Mouse (Mus musculus) subcutaneous adipose tissue, adult 2 months (tissue): ENCODE measurements around the gene Apol7c. TPM values are rescaled to one million over a fixed set of nuclear protein-coding genes. Genes with fewer than 3 reads are reported as not detected.

Experiments used
- polyA plus RNA-seq: library from polyadenylated mRNA; depleted of rRNA; stranded (reverse); fragments of >200 nt; gene quantifications from 2 replicates; pipeline ENCODE4 v1.2.3, GENCODE M21; 2012; ENCODE audit warnings: low replicate concordance; rRNA removed

Gene Apol7c
- polyA plus RNA-seq = 0.36 and 0.49 TPM in 2 replicates

DNA sequence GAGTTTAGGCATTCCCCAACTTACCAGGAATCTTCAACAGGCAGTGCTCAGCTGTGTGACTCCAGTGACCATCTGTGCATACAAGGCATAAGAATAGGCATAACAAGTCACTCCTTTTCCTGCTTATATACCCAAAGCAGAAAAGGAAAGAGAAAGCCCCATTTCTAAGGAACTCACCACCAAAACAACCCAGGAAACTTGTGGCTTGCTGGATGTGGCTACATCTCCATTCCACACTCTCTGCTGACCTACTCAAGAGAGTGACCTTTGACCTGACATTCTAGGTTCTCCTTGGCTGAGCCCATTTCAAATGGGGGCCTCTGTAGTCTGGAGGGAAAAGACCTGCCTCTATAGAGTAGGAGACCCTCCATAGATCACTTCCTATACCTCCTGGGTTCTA lies at the start of gene Apol7c:
TSS of gene Apol7c (minus strand) at position 101 of the 400 bp plus-strand sequence.

DNA sequence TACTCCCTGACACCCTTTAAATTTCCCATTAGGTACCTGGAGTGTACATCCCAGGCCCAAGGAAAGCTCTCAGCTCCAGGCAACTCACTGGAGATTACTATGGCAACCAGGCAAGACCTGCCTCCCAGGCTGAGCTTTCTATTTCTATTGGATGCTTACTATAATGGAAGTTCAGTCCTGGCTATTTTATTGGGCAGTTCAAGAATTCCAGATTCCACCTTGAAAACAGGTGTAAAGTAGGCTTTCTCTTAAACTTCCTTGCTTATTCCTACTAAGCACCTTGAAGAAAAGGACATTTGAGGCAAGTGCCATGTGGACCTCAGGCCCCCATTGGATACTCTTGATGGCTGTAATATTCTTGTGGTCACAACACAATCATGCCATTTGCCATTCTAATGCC lies 28.7 kb upstream of the Apol7c start, which contains the start of gene 1700025B11Rik:
TSS of gene 1700025B11Rik (minus strand) at position 101 of the 400 bp plus-strand sequence.

DNA sequence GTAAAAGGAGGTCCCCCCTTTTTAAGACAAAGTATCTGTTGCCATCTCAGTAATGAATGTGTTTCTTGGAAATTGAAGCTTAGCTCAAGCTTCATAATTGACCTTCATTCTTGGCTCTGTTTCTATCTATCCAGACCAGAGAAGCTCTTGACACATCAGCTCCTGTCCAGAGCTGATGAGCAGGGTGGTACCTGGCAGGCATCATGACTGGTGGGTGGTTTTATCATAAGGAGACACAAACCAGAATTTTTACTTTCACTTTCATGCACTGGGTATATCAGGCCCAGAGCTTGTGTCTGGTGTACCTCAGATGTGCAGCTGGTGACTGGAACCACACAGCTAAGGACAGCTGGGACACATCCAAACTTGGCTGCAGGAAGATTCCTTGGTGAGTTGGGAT lies 25.1 kb downstream of the Apol7c start, which contains the start of gene Apol11a:
TSS of gene Apol11a (plus strand) at position 306 of the 400 bp plus-strand sequence.

DNA sequence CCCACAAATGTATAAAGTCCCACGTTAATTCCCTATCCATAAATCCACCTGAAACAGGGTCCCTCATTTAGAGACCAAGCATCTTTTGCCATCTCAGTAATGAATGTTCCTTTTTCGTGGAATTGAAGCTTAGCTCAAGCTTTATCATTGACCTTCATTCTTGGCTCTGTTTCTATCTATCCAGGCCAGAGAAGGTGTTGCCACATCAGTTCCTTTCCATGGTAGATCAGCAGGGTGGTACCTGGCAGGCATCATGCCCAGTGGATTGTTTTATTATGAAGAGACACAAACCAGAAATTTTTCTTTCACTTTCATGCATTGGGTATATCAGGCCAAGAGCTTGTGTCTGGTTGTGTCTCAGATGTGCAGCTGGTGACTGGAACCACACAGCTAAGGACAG lies 56.4 kb downstream of the Apol7c start, which contains the start of gene Apol10a:
TSS of gene Apol10a (plus strand) at position 355 of the 400 bp plus-strand sequence.

Other genes with a start within 250 kb of the Apol7c start
- 57.7 and 112 TPM in 2 replicates for gene Rbfox2, start 226.3 kb downstream of the Apol7c start, polyA plus RNA-seq
- gene Apol7a, start 134.2 kb downstream of the Apol7c start, polyA plus RNA-seq = 0.20 and 1.2 TPM in 2 replicates
- gene Apol9a, start 122.2 kb downstream of the Apol7c start, polyA plus RNA-seq = 3.8 and 9.2 TPM in 2 replicates
- not detected in 2 replicates for gene Apol7b, start 85.8 kb downstream of the Apol7c start, polyA plus RNA-seq
- gene Apol10a, start 56.3 kb downstream of the Apol7c start, polyA plus RNA-seq = not detected in 2 replicates
- gene Apol11a, start 25.0 kb downstream of the Apol7c start, polyA plus RNA-seq = not detected in 2 replicates
- not detected in 2 replicates for gene 1700025B11Rik, start 28.6 kb upstream of the Apol7c start, polyA plus RNA-seq
- 1.7 and 3.8 TPM in 2 replicates for gene Apol10b, start 62.8 kb upstream of the Apol7c start, polyA plus RNA-seq
- gene Gm36245, start 65.9 kb upstream of the Apol7c start, polyA plus RNA-seq = not detected in 2 replicates
- 0.05 TPM in 1 of 2 replicates, not detected in the other for gene Apol11b, start 110.0 kb upstream of the Apol7c start, polyA plus RNA-seq
- gene Apol7e, start 165.5 kb upstream of the Apol7c start, polyA plus RNA-seq = 0.40 and 0.49 TPM in 2 replicates
- 4.9 and 7.3 TPM in 2 replicates for gene Apol9b, start 195.7 kb upstream of the Apol7c start, polyA plus RNA-seq
- gene Apol8, start 223.7 kb upstream of the Apol7c start, polyA plus RNA-seq = 0.09 and 0.12 TPM in 2 replicates